Mouse (Mus musculus) CD4-positive helper T cell, adult 2 months (primary cell): ENCODE results near the gene Eef1akmt2.

ENCODE experiments used
- DNase-seq: peaks from one replicate; pipeline ENCODE4 v3.0.0-alpha.2; 2012; ENCODE audit warnings: low read depth, missing footprints, low spot score

Gene Eef1akmt2

DNA sequence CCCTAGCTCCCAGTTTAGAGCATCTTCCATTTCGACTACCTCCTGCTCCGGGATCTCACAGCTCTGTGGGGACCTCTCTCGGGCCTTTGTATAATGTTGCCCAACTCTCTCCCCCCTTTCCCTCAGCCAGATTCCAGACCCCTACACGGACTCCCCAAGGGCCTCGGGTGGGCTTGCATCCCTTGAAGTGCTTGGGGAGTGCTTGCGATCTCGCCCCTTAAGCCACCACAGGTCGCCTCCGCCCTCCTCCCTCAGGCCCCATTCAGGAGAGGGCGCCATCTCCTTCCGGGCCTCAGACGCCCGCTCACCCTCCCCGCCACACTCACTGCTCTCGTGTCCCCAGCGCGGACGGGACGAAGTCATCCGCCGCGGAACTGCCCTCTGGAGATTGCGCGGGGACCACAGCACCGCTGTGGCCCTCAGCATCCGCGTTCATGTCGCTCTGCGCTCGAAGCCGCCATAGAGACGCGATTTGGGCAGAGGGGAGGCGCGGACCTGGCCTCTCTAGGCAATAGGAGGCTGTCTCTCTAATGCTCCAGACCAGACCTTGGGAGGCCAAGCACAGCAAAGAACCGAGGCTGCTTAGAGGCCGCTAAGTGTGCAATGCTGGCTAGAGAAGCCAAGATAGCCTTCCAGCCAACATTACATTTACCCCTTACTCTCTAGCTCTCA, at the start of gene Eef1akmt2:
TSS of gene Eef1akmt2 (minus strand) at position 501 of the 672 bp plus-strand sequence.
- DNase-seq: peak; percentile 89

DNA sequence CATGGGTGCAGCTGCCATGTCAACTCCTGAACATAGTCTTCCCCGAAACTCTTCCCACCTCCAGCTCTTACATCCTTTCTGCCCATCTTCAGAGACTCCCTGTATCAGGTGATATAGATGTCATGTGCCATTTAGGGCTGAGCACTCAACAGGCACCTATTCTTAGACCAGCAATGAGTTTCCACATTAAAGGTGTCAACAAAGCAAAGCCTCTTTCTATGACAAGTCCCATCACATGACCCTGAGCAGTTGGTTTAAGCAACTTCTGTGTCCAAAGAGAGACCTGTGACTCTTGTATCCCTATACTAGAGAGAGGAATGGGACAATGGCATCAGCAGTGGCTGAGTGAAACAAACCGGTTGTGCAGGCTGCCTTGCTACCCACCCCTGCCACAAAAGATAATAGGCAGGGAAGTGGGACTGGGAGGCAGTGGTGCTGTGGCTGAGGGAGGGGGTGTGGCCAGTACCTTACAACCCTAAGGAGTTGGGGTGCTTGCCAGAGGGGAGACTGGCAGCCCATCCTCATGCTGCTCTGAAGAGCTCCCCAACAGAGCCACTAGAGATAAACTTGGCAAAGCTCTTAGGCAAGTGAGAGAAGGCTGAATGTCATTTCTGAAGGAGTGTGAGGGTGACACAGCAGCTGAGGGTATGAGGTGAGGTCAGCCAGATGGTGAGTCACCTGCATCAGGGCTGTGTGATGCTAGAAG, 48.5 kb upstream of the Eef1akmt2 start:
- DNase-seq: no peak

DNA sequence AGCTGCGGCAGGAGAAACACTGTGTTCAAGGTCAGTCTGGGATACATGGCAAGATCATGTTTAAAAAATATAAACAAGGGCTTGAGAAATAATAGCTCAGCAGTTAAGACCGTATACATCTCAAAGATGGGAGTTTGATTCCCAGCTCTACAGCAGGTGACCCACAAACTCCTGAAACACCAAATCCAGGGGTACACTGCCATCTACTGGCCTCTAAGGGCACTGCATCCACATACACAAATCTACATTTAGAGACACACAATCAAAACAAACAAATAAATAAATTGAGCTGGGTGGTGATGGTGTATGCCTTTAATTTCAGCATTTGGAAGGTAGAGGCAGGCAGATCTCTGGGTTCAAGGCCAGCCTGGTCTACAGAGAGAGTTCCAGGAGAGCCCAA, 45.8 kb upstream of the Eef1akmt2 start:
- DNase-seq: peak; percentile 57

DNA sequence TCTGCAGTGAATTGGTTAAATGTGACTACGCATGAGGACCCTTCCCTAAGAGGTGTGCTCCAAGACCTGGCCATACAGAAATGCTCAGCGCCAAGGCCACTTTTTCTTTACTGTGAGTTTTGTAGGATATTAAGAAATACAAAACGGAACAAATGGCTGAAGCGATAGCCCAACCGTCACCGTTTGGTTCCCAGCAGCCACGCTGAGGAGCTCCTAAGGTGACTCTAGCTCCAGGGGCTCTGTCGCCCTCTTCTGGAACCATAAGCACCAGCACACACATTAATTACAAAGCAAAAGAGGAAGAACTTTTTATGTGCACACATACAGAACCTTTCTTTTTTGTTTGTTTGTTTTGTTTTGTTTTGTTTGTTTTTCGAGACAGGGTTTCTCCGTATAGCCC, 44.8 kb upstream of the Eef1akmt2 start:
- DNase-seq: no peak

DNA sequence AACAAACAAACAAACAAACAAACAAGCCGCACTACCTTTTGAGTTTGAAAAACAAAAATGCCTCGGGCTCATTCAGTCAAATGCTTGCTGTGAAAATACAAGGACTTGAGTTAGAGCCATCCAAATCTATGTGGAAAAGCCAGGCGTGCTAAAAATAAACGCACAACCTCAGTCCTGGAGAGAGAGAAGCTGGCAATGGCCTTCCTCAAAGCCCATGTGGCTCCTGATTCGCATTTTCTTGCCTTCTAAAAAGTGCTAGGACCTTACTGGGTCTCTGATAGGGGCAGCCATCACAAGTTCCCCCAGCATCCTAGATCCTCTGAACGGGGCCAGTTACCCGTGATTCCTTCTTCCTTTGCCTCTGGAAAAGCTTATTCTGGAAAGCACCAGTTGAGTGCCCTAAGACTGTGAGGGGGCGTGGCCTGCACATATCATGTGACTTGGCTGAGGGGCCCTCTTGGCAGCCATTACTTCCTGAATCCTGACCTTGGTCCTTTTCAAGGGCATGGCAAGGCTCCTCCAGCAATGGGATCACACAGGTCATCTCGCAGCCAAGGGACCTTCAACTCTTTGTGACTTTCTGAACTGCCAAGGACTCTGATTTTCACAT, 43.8 kb upstream of the Eef1akmt2 start:
- no peak for DNase-seq

DNA sequence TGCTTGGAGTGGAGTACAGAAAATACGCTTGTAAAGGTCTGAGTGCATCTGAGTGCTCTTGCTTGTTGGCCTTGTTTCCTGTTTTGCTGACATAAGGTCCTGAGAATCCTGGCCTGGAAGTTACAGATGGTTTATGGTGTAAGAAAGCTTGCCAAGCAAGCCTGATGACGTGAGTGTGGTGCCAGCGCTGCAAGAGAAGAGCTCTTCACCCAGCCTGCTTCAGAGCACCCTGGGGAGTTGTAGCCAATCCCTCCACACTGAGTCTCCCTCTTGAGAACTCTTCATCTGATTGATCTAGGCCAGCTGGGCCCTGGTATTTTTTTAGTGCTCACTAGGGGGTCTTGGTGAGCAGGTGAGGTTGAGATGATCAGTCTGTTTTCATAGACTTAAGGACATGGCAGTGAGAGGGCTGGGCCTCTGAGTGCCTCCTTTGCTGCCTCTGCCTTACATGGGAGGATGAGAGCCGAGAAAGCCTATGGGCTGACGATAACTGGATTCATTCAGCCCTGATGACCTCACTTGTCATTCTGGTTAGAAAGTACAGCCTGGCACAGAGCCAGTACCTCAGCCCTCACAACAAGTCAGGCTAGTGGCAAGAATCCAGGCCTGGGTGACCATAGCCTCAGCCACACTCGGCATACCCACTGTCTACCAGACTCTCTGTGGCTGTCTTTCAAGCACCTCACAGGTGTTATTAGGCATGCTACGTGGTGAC, 42.5 kb upstream of the Eef1akmt2 start:
- no peak for DNase-seq

DNA sequence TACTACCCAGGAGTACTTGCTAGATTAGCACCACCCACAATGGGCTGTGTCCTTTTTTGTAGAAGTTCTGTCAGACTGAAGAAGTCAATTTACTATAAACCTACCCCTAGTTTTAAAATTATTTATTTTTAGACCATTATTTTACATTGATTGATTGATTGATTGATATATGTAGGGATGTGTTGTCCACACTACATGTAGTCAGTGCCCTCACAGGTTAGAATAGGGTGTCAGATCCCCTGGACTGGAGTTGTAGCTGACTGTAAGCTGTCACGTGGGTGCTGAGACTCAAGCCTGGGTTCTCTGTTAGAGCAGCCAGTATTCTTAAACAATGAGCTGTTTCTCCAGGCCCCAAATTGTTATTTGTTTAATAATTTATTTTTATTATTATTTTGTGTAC, 40.9 kb upstream of the Eef1akmt2 start:
- DNase-seq: no peak

DNA sequence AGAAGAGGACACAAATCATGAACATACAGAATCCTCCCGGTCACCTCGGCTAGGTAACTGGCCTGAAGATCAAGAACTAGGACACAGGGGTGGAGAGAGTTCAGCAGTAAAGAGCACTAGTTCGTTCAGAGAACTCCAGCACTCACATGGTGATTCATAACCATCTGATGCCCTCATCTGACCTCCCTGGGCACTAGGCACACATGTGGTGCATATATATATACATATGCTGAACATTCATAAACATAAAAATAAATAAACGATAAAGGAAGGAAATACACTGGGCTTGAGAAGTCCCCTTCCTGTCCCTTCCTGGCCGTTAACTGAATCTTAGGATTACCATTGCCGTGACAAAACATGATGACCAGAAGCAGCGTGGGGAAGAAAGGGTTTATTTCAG, 40.3 kb upstream of the Eef1akmt2 start:
- DNase-seq: no peak

DNA sequence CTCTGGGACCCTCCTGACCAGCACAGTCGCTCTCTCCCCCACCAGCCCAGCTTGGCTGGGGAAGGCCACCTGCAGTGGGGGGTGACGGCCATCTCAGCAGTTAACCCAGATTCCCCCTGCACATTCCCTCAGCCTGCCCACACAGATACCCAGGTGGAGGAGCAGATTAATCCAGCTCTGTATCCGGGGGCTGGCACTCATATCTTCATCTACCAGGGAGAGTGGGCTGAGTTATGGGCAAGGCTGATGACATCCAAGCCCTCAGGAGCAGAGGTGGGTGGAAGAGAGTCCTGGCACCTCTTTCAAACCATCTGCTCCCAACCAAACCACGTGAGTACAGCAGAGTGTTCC, 39.8 kb upstream of the Eef1akmt2 start:
- no peak for DNase-seq

DNA sequence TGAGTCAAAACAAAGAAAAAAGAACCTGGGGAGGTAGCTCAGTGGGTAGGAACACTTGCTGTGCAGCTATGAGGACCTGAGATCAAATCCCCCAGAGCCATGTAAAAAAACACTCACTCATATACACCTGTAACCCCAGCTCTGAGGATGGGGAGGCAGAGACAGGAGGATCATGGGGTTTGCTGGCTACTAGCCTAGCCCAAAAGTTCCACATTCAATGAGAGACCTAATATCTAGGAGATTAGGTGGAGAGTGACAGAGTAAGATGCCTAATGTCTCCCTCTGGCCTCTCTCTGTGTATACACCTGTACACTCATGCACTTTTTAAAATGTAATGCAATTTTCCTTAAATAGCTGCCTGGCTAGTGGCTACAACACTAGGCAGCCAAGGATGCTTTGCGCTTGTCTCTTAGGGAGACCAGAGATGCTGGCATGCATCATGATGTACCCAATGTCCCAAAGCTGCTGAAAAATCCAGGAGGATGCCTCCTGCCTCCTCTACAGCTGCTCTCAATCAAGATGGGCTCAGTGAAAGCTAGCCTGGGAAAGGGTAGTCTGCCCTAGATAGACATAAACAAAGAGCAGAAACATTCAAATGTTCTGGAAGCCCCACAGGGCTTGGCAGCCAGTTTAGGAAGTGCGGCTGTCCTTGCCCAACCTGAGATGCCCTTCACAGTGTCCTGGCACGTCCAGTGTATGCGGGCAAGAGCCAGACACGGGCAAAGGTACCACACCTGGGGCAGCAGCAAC, 39.3 kb upstream of the Eef1akmt2 start:
- no peak for DNase-seq

DNA sequence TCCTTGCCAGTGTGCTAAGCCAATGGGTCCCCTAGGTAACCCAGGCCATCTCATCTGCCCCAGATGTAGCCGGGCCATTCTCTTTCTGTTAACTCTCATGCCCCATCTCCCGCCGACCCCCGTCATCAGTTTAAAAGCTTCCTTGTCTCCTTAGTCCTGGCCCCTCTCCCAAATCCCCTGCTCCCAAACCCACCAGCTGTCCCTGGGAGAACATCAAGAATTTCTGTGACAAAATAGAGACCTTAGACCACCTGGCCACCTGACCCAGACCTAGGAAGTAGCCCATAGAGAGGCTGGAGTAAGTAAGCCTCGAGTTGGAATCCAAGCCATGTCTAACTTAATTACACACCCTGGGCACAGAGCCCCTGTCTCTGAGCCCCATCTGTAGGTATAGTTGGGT, 37.7 kb upstream of the Eef1akmt2 start:
- no peak for DNase-seq

DNA sequence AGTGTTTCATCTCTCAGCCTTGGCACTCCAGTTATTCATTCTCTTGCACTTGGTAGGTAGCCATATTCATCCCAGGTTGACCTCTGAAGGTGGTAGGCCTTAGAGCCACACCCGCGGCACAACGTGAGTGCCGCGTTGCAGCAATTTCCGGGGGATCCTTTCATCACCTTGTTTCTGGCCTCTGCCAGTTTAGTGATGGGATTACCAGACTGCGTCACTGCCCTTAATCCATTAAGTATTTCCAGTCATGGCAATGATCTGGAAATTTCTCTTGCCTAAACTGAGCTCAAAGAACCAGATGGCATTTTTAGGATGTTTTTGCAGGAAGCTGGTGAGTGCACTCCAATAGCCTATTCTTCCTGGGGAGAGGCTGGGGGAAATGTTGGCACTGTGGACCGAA, 37.2 kb upstream of the Eef1akmt2 start:
- no peak for DNase-seq

DNA sequence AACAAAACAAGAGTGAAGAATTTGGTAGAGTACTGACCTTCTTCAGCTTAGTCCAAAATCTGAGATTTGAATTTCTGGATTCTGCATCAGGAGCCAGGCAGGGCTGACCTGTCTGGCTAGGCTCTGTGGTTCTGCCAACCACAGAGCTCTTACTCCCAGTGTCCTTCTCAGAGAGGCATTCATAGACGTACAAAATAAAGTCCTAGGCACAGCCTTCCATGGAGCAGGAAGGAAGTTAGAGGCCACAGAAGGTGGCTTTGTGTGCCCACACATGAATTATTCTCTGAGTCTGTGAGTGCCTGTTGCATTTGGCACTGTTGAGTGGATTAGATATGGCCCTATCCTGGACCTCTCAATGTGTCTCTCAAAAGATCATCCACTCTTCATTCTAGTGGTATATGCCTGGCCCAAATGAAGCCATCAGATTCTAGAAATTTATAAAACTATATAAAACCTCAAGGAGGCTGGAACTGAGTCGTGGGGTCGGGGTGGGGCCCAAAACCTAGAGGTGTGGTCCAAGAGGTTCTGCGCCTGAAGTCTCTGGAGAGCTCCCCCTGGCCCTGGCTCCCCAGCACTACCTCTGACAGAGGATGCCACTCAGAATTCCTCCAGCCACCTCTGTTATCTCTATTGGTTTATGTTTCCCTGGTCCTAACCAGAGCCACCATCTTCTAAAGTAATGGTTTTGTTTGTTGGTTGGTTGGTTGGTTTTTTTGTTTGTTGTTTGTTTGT, 36.2 kb upstream of the Eef1akmt2 start:
- DNase-seq: no peak

DNA sequence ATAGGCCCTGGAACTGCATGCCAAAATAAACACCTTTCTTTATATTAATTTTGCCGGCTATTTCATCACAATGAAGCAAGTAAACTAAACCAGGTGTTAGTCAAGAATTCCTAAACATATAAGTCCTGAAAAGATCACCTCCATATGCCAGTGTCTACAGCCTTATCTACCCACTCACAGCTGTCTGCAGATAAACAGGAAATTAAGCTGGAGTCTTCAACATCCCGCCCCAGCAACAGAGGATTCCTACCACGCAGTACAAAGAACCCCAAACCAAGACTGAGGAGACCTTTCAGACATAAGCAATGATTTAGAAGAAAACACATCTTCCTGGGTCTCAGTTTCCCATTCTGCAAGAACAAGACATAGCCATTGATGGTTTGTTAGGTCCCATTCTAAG, 35.6 kb upstream of the Eef1akmt2 start:
- DNase-seq: no peak

DNA sequence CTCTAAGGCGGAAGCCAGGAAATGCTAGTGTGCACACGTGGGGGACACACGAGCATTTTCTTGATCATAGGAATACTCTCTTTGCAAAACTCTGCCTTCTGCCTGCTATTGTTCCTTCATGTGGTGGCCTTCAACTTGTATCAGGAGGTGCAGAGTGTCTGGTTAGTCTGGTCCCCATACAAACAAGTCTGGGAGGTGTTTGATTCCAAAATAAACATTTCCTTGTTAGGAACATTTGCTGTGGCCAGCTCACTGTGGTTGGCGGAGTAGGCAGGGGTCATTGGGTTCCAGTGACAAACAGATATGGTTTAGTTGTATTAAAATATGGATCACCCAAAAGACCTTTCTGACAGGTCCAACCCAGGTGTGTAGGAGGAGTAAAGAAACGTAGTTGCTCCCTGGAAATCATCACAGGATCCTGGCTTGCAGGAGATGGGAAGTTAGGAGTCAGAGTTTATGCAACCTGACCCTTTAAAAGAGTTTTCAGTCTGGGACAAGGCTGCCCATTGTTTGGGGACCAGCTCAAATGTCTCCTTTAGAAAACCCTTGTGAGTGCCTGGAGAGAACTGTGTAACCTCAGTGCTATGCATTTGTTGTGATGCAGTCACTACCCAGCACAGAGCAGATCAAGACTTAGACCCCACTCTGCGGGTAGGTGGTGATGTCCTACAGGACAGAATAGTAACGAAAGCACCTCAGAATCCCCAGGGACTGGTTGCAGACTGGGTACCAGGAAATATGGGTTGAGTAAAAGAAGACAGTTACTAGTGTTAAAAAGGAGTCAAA, 34.7 kb upstream of the Eef1akmt2 start:
- no peak for DNase-seq

DNA sequence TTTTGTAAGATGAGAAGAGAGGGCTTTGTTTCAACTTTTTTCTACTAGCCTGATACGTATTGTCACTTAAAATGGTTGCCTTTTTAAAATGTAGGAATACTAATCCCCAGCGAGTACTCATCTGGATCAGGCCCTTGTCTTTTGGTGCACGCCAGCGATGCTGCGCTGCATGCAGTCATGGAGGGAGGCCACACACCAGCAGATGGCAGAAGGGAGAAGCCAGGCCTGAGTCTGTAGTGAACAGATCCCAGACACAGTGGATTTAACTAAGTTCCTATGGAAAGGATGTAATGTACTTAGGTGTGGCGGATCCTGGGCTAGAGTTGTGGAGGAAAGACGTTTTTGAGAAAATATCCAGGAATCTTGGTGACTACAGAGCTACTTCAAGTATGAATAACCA, 31.6 kb upstream of the Eef1akmt2 start:
- no peak for DNase-seq

DNA sequence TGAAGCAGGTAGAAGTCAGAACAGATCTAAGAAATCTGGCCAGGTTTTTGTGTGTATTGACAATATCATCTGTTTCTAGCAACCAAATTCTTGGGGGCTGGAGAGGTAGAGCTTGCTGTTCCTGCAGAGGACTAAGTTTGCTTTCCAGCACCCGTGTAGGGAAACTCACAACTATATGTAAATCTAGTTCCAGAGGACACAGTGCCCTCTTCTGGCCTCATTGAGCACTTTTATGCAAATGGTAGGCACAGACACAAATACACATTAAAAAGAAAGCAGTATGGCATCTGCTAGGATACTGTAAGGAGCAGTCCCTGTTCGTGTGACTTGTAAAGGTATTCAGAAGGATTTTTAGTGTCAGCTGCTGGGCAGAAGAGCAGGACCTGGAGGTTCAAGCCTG, 29.9 kb upstream of the Eef1akmt2 start:
- DNase-seq: peak; percentile 53

DNA sequence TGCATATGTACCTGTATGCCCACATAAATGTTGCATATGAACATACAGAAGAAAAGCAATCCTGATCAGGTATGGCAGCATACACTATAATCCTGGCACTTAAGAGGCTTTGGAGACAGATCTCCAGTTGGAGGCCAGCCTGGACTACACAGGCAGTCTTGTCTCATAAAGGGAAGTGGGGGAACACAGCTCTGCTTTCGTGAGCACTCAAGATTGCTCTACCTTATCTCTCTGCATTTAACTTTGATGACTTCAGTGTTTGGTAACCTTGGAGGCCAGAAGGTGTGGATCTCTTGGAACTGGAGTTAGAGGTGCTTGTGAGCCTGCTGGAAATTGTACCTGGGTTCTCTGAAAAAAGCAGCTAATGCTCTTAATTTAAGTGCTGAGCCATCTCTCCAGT, 27.8 kb upstream of the Eef1akmt2 start:
- DNase-seq: no peak

DNA sequence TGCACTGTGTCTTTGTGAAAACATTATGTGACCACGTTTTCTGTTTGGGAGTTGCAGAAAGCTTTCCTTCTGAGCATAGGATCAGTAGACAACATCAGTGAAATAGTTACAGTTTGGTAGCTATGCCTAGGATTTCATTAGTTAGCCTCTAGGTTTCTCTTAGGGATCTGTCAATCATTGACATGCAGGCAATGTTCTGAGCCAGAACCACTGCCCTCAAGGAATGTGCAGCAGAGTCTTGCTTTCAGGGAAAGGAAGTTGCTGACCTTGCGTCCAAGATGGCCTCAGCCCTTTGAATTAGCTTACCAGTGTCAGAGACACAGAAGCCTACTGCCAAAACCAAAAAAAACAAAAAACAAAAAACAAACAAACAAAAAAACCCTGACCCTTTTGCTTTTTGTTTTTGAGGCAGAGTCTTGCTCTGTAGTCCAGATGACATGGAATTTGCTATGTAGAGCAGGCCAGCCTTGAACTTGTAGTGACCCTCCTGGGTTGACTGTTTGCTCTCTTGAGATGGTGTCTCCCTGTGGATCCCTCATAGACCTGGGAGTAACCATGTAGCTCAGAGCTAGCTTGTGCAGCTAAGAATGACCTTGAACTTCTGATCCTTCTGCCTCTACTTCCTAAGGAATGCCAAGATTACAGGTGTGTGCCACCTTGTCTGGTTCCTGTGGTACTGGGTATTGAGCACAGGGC, 23.1 kb upstream of the Eef1akmt2 start:
- DNase-seq: no peak

DNA sequence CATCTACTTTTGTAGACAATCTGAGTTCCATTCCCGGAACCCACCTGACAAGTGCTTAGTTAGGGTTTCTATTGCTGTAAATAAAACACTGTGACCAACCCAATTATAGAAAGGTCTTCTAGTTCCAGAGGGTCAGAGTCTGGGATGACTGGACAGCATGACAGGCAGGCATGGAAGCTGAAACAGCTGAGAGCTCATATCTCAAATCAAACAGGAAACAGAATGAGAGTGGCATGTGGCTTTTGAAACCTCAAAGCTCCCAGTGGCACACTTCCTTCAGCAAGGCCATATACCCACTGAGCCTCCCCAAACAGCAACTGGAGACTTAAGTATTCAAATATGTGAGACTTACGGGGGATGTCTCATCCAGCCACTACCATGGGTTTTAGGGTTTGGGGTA, 20.6 kb upstream of the Eef1akmt2 start:
- no peak for DNase-seq
